Mouse (Mus musculus): ENCODE results near the gene Serpina3m.

DNA sequence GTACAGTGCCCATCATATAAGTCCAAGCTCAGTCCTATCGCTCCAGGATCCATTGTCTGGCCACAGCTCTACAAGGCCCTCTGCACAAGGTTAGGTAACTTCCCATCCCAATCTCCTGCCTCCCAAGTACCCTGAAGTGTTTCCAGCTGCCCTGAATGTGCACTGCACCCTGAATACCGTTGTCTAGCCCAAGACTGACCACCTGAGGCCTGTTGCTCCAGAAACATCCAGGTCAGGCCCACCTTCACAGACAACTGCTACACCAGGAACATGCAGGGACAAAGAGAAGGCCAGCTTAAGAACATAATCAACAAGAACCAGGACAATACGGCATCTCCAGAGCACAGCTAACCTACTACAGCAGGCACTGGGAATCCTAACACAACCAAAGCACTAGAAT, 31.7 kb downstream of the Serpina3m start:
- TF ChIP-seq POLR2A (IDR thresholded peaks at IDR 0.05; ENCODE audit: low read depth, low read length) (no peak), CTCF (conservative IDR thresholded peaks at IDR 0.05; ENCODE audit: insufficient read depth, insufficient read length, low read depth, low read length) (no peak)
